Mouse (Mus musculus) frontal cortex, postnatal 14 days (tissue): ENCODE results near the gene Gm5127.

Experiments
- DNase-seq, 2 experiments: peaks; one replicate each; pipeline ENCODE4 v3.0.0; 2022; ENCODE audit warnings: low spot score in 2 of 2

Gm5127 gene

DNA sequence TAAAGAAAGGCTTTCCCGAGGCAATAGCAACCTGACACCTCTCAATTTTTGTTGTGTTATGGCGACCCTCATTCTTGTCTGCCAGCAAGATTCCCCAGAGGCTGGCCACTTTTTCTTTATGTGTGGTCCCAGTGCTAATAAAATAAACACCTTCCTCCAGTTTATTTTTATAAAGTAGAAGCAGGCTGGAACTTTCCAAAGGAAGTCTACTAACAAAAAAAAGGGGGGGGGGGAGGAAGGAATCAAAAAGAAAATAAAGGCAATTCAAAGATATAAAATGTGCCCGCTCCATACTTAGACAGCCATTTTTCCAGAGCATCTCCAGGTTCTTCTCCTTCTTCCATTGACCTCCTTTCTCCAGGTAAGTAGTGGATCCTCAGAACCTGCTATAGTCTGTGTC is at the start of gene Gm5127:
TSS of gene Gm5127 (plus strand) at position 301 of the 400 bp plus-strand sequence.
- no peak for DNase-seq

DNA sequence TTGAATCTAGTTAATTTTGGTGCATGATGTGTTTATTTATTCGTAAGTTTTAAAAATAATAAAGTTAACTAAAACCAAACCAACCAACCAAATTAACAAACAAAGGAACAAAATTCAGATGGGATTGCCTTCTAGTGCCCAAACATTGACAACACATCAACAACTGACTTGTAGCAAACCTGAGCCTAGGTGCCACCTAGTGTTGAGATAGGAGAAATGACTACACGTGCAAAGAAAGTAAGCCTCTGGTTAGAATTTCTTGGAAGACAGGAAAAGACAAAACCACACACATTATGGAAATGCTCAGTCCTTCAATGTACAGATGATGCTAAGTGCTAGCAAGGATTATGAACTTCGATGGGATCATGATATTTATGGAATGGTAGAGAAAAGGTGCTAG is 46.6 kb upstream of the Gm5127 start:
- DNase-seq, result no peak

DNA sequence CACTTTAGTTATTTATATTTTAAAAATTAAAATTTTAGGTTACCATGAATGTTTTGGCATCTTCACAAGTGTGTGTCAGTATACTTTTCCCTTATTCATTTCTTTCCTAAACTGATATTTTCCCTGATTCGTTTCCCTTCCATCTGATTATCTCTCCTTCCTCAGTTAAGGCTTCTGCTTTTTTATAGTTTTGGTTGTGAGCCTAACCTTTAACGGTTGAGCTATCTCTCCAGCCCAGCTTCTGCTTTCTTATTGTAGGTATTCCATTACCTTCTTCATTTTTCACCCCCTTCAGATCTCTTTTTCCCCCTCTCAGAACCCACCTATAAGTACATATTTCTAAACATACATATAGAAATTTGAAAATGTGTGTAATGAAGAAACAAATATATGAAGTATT is 27.5 kb upstream of the Gm5127 start:
- DNase-seq, result no peak

DNA sequence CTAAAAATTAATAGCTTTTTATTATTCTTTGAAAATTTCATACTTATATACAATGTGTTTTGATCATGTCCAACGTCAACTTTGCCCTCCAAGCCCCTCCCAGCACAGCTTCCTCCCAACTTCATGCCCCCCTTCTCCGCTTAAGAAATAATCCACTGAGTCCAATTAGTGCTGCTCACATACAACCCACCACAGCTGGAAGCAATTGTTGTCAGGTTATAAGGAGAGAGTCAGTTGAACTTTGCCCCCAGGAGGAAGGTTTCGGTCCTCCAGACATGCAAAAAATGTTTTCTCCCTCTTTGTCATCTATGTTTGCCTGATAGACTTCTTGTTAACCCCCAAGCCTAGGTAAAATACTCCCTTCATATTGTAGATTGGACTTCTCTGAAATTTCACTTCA is 4.0 kb upstream of the Gm5127 start:
- no peak for DNase-seq

DNA sequence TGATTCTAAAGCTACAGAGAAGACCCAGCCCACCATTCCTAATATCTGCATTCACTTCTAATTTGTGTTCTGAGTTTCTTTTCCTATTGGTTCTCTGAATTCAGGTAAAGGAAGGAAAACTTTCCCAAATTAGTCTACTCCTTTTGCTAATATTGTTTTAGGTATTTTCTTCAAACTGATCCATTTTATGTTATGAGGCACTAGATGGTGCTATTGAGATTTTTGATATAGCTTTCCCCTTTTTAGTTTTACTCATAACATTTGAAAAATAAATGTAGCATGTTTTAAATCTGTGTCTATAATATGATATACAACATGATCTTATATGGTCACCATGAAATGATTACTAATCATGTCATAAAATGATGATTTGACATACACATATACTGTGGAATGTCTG is 2.6 kb upstream of the Gm5127 start:
- no peak for DNase-seq

DNA sequence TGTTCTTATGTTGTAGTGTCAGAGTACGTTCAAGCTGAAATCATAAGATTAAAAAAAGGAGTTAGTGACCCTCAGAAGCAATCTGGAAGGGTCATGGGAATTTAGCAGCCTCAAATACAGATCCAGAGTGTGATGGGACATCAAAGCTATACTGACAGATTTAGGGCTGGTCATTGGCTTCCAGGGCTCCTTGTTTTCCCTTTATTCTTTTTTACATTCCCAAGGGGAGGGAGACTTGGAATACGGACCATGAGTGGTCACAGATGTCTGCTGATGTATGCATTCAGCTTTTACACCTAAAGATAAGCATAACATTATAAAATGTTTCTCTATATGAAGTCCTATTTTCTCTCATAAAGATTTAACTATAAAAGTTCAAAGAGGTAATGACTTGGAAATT is 789 bp upstream of the Gm5127 start:
- no peak for DNase-seq

DNA sequence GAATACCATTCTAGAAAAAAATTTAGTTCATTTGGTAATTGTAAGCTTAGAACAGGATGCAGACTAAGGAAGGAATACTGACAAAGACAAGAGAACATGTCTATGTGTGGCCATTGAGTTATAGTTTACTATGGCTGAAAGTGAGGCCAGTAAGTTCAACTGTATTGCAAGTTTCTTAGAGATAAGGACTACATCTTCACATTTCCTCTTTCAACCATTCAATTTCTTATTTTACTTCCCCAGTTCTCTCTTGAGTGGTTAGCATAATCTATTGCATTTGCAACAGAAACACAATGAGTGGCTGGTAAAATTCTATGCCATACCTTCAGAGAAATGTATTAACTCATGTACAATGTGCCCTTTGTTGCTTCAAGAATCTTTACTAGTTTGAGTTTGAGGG is 10.9 kb downstream of the Gm5127 start:
- DNase-seq, result no peak

DNA sequence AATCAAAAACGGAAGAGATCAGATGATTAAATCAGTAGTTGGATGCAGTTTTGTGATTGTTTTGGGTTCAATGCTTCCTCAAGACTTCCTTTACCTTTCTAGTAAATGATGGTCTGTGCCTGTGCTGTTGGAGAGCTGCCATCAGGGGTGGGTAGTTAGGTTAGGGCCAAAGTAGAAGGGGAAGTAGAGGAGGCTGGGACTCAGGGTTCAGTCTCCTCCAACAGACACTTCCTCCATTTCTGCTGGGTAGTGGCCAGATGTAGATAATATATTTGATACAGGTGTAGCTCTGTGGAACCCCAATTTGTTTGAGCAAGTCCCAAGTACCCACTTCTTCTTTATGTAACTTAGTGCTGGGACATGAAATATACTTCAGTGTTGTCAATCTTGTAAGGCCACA is 12.9 kb downstream of the Gm5127 start:
- DNase-seq, result no peak

DNA sequence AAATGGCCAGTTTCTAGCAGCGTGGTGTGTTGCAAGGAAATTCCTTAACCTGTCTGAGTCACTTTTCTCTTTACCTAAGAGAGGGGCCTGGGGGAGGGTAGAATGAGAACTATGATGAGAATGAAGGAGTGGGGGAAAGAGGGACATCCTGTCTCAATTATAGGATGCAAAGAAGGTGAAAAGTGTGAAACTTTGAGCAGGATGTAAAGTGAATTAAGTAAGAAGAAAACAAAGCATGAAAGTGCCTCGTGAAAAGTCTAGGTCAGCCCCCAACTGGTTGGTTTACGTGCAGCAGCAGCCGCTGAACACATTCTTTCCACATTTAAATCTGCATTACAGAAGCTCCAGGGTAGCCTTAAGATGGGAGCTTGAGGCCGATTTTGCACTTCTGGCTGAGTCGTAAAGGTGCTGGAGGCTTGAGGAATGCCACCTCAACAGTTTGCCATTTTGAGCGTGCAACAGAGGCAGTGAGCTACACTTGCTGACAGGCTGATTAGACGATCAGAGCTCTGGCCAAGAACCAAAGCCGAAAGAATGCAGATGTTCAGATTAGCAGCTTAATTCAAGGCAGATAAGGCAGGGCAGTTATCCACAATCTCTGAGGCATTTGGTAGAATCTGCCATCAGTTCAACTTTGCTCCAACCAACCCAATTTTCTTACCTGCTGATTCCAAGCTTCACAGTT is 19.7 kb downstream of the Gm5127 start:
- no peak for DNase-seq

DNA sequence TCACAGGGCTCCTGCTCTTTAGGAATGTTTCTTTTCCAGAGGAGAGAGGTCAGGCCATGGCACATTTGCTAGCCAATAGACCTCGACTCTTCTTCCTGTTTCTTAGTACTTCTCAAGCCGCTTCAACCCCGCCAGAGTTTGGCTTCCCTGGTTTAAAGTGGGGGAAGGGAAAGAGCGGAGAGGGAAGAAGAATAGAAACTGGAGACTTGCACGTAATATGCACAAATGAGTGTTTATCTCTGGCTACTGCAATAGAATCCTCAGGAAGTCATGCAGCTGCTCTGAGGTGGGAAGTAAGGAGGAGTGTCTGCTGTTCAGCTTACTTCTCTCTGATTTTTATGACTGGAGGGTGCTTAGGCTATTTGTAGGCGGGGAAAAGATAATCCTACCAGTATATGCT is 20.4 kb downstream of the Gm5127 start, which contains the start of gene Cysltr1:
TSS of gene Cysltr1 (minus strand) at position 294 of the 400 bp plus-strand sequence.
- DNase-seq, result no peak

DNA sequence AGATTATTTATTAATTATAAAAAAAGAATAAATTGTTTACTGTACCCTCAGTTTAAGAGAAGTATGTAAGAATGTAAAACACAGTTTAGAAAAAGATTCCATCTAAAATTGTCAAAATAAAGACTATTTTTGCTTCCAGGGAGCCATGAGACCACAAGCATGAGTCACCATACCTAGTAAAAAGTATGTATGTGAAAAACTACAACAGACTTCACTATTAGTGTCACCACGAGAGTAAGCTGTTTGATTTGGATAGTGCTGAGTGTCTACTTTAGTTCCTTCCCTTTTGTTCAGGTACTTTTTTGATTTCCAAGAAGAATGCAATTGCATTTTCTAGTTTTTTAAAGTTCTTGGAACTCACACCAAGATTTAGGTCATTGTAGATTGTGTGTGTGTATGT is 39.5 kb downstream of the Gm5127 start:
- no peak for DNase-seq

DNA sequence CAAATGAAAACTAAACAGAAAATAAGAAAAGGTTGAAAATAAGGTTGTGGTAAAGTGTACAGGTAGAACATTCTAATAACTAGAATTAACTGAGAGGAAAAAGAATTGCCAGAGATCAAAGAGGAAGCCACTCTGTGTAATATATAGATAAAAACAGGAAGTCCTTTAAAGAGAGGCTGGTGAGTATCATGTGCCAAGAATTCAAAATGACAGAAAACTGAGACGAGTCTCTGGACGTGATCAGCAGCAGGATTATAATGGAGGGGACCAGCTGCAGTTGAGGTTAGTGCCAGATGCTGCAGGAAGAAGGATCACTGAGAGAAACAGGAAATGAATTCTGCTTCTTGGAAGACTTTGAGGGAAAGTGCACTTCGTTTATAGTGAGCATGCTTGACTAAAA is 40.7 kb downstream of the Gm5127 start:
- no peak for DNase-seq

DNA sequence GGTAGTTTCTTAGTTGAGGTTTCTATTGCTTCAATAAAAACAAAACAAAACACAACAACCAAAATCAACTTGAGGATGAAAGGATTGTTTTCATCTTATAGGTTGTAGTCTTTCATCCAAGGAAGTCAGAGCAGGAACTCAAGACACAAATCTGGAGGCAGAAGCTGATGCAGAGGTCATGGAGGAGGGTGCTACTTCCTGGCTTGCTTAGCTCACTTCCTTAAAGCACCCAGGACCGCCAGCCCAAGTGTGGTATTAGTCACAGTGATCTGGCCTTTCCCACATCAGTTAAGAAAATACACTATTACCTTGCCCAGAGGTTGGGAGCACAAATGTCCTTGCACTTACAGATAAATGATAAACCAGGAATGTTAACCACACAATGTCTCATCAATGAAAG is 45.5 kb downstream of the Gm5127 start:
- no peak for DNase-seq

DNA sequence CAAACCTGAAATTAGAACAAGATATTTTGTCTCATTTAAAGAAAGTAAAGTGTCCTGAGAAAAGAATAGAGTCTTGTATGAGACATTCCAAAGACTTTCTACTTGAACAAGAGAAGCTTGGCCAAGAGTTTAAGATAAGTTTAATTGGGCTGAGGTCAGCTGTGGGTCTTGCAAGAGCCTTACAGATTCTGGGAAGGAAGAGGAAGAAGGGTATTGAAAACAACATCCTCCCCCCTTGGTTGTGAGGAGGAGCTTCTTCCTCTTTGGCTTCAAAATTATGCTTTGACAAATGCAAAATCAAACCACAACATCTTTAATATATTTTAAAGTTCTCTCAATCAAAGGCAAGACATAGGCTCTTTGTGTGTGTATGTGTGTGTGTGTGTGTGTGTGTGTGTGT is 50.6 kb downstream of the Gm5127 start:
- DNase-seq, result no peak

DNA sequence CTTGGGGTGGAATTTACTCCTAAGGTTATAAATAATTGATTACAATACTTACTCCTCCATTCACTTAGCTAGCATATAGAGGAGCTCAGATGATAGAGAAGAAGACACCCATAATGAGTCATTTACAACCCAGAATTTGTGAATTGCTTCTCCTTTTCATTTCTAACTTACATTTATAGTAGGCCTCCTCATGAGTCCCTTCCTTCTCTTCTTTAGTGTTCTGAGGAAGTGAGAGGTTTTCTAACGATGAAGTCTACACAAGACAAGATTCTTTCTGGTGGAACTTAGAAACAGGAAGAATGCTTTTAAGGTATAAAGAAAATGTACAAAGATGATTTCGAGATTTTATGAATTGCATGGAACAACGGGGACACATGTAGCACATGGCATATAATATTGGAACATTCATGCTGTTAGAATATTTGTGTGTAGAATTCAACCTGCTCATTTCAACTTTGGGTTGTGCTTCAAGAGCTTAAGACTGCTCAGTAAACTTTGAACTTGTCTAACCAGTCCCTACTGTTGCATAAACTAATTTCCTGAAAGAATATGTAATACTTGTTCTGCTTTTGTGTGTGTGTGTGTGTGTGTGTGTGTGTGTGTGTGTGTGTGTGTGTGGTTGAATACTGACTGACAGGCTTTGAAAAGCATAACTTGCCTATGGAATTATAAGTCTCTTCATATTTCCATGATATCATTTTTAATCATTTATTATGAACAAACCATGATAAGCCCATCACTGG is 52.0 kb downstream of the Gm5127 start:
- no peak for DNase-seq

DNA sequence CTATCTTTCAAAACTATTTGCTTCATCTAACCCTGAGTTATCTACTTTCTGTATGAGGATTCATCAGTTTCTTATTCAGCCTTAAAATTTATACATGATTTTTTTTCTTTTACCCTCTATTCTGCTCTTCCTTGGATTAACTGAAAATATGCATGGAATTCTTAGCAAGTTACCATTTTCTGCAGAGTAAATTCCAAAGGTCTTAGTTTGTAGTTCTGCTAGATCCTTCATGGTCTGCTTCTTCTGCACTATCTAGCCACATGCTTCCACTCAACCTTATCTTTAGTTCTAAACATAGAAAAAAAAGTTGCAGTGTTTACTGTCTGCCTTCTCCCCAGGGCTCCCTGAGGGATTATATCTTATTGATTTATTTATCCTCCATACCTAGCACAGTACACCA is 79.1 kb downstream of the Gm5127 start:
- no peak for DNase-seq

DNA sequence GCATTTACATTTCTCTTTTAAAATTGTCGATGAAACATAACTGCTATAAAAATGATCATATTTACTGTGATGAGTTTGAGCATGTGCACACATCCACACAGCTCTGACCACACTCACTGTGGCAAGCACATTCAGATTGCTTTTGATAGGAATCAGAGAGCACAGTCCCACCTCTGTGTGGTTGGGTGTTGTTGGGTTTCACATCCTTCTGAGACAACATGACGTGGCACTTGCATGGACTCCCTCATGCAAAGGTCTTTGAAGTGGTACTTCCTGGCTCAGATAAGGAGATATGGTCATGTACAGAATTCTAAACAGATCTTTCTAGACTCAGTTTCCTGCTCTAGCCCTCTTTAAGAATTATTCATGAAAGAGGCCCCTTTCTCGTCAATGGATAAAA is 121.6 kb downstream of the Gm5127 start:
- no peak for DNase-seq

DNA sequence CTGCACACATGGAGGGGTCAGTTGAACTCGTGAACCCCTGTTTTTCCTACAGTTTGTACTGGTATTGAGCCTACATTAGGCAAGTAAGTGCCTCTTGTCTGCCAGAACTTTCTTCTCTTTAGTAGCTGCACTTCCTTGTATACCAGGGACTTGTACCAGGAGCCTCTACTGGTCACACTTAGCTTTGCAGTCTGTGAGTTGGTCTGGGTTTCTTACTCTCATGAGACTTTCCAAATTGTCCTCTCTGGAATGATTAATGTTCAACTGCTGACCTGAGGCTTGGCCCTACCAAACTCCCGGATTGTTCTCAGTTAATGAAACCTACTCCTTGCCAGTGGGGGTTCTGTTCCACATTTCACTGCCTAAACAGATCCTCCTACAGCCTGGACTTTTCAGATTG is 134.2 kb downstream of the Gm5127 start:
- no peak for DNase-seq

DNA sequence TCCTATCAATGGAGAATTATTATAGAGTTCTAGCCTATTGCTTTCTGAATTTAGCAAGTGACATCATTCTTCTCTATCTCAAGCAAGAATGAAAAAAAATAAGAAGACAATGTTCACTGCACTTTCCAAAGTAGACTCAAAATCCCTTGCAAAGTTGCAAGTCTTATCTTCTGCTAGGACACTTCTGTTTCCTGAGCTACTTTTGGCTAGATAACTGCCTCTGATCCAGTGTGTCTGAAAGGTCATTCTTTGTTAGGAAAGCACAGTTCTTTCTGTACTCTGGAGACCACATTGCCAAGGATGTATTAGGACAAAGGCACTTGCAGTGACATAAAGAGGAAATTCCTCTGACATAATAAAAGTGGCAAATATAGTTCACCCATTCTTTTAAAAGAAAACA is 159.3 kb downstream of the Gm5127 start:
- no peak for DNase-seq

DNA sequence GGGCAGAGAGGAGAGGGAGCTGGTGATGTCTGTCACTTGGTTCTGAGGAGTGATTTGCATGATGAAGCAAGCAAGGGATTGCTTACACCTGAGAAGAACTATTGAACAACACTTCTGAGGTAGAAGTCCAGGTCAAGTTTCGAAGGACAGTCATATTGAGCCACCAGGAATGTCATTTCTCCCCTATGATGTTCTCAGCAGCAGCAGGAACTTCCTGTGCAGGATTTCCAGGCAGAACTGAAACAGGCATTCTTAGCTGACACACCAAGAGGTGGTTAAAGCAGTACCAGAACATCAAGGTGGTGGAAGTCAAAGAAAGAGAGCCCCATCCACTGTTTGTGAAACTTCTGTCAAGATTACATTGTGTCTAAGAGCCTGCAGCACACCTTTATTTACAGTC is 172.3 kb downstream of the Gm5127 start:
- DNase-seq, result no peak
